Mouse (Mus musculus) retina, embryonic 14.5 days (tissue): ENCODE data around the gene Rfx7.
"Not testable (repeated sequence)": the region's sequence is repeated elsewhere in the genome, so short reads cannot be mapped to it uniquely, and the experiment has no call there.

Experiments
- DNase-seq: peaks from one replicate; pipeline ENCODE4 v3.0.0-alpha.2; 2015; ENCODE audit warnings: low spot score

The Rfx7 gene

DNA sequence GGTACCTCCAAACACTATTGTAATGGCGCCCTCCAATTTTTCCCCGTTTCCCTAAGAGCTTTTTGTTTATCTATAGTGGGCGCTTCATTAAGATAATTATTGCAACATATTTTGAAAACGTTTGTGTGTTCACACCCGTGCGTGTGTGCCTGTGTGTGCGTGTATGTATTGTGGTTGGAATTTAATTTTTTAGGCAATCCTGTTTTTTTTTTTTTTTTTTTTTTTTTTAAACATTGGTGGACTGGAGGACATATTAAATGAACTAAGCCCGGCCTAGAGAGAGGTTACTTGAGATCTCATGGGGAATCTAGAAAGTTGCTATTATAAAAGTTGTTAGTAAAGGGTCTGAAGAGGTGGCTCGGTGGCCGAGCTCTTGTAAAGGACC lies 131.5 kb downstream of the Rfx7 start:
- peak; percentile 32 for DNase-seq

- DNase-seq, result no peak
Measured at GRCm38 (mm10) chr9:72664409-72665351, 132.6 kb downstream of the Rfx7 start.

DNA sequence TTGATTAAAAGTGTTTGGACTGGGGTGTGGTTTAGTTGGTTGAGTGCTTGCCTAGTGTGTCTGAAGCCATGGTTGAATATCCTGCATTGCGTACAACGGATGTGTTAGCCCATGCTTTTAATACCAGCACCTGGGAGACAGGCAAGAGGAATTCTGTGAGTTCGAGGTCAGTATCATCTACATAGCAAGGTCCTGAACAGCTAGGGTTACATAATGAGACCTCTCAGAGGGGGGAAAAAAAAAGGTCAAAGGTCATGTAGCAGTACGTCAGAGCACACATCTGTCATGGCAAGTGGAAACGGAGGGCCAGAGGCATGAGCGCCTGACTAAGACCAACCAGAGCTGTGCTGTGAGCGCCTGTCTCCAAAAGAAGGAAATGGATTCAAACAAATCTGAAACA lies 133.5 kb downstream of the Rfx7 start:
- DNase-seq, result peak; percentile 40

- DNase-seq, result not testable (repeated sequence)
Measured at GRCm38 (mm10) chr9:72666352-72667021, 134.4 kb downstream of the Rfx7 start.

DNA sequence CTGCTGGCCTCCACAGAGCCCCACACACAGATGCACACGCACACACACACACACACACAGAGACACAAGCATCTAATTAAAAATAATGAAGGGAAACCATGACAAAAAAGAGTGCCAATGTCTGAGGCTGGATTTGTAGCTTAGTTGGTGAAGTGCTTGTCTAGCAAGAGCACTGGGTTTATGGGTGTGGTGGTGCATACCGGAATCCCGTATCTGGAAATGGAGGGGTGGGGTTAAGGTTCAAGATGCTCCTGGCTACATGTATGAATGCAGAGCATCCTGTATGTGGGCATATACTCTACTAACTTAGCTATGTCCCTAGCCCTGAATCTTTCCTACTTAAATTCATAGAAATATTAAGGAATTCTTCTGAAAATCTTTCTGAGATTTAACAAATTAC lies 135.1 kb downstream of the Rfx7 start:
- no peak for DNase-seq

DNA sequence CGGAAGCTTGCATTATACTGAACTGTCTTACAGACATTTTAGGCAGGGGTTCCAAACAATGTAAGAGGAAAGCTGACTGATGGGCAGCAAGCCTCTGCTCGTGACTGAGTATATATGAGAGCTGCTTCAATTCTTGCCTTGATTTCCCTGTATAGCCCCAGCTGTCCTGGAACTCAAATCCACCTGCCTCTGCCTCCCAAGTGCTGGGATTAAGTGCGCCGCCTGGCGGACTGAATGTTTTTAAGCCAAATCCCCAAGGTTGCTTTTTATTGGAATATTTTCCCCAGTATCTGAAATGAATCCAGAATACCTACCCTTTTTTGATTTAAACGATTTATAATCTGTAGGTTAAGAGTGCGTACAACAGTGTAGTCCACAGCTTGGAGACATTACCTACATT lies 137.3 kb downstream of the Rfx7 start:
- no peak for DNase-seq

DNA sequence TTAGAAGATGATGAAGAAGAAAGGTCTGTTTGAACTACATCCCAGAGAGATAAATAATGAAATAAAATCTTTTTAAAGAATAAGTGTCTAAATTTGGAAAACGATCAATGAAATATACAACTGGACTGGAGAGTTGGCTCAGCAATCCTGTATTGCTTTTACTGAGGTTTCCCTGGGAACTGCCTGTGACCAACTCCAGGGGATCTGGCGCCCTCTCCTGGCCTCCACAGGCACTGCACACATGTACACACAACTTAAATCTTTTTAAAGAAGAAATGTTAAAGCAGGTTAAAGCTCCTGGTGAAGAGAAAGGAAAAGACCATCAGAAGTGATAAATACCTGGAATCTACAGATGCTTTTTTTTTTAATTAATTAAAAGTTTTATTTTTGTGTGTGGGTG lies 140.3 kb downstream of the Rfx7 start:
- peak; percentile 94 for DNase-seq
